In genomic region chr10:29206730-29207129, GRCm38 (mm10) we compare ENCODE assay signal across 9 mouse cellular contexts. TPM values are rescaled to one million over a fixed set of nuclear protein-coding genes. Genes with fewer than 3 reads are reported as not detected.
A peak's percentile ranks its signal among the peaks of the same experiment; 100 is the strongest.
DNase-seq lines count a peak whose midpoint lies in the region; ATAC-seq lines count a peak whose summit lies in the region.
"Had no signal": no experiment of that assay in that cellular context is flagged by ENCODE, and none has a peak within 500 bp of the region (broad histone marks: within the 10 kb centered on the region; RNA-seq: fewer than 3 reads in every experiment).

No protein-coding gene starts in this region.

- ATAC-seq in limb, embryonic 11.5 days (ENCODE audit: insufficient number of reproducible peaks, low FRiP score, low TSS enrichment, low read depth), result no peak
- ATAC-seq in neural tube, embryonic 15.5 days (ENCODE audit: low FRiP score), result peak; percentile 56; the same call in 1 of the 2 replicates

- no peaks in the 10 kb centered on the region for H3K9me3 ChIP-seq in limb, embryonic 11.5 days (ENCODE audit: control insufficient read depth, low read length)
- no peaks in the 10 kb centered on the region for H3K9me3 ChIP-seq in limb, embryonic 10.5 days (replicated peaks)
- H3K9me3 ChIP-seq in neural tube, embryonic 15.5 days (replicated peaks), result no peaks in the 10 kb centered on the region

- DNase-seq in limb, embryonic 11.5 days (ENCODE audit: low spot score), result peak; percentile 32
- no peak for DNase-seq in limb, embryonic 10.5 days (ENCODE audit: low spot score)
- DNase-seq in R1 (ENCODE audit: low read depth, low spot score), result peak; percentile 71
- peak; percentile 70 for DNase-seq in embryo, embryonic 11 days
- peak; percentile 24 for DNase-seq in kidney, postnatal 14 days
- no peak for DNase-seq in gastrocnemius, postnatal 25 days
- DNase-seq in gastrocnemius, adult 8-10 months (ENCODE audit: low spot score in 2 of 2), result no peak

- no peaks in the 10 kb centered on the region for H3K27me3 ChIP-seq in limb, embryonic 11.5 days (ENCODE audit: control insufficient read depth, insufficient read depth, low read length)
- no peaks in the 10 kb centered on the region for H3K27me3 ChIP-seq in limb, embryonic 10.5 days (ENCODE audit: low read depth, poor library complexity, severe bottlenecking)
- H3K27me3 ChIP-seq in neural tube, embryonic 15.5 days (replicated peaks), result no peaks in the 10 kb centered on the region

- H3K9ac ChIP-seq in limb, embryonic 11.5 days (ENCODE audit: low read length), result no peak overlapping the region
- no peak overlapping the region for H3K9ac ChIP-seq in neural tube, embryonic 15.5 days (replicated peaks)

- H3K4me2 ChIP-seq in limb, embryonic 11.5 days (ENCODE audit: low read depth, severe bottlenecking), result no peak overlapping the region
- no peak overlapping the region for H3K4me2 ChIP-seq in neural tube, embryonic 15.5 days

- H3K4me1 ChIP-seq in limb, embryonic 11.5 days (ENCODE audit: control insufficient read depth, insufficient read depth, low read length), result no peaks in the 10 kb centered on the region
- peaks cover 6% of the 10 kb centered on the region; the same call in 1 of the 2 replicates for H3K4me1 ChIP-seq in limb, embryonic 10.5 days
- no peaks in the 10 kb centered on the region for H3K4me1 ChIP-seq in neural tube, embryonic 15.5 days

- H3K4me3 ChIP-seq in limb, embryonic 11.5 days (ENCODE audit: low read depth, low read length), result no peak overlapping the region
- H3K4me3 ChIP-seq in limb, embryonic 10.5 days, result no peak overlapping the region
- no peak overlapping the region for H3K4me3 ChIP-seq in neural tube, embryonic 15.5 days (replicated peaks)

- H3K36me3 ChIP-seq in limb, embryonic 11.5 days (ENCODE audit: control insufficient read depth, insufficient read depth, low read length), result no peaks in the 10 kb centered on the region
- H3K36me3 ChIP-seq in limb, embryonic 10.5 days, result no peaks in the 10 kb centered on the region
- peaks cover 12% of the 10 kb centered on the region; the same call in 1 of the 2 replicates for H3K36me3 ChIP-seq in neural tube, embryonic 15.5 days

- H3K27ac ChIP-seq in limb, embryonic 11.5 days (replicated peaks; ENCODE audit: low read depth, low read length), result no peak overlapping the region
- no peak overlapping the region for H3K27ac ChIP-seq in limb, embryonic 10.5 days
- no peak overlapping the region for H3K27ac ChIP-seq in neural tube, embryonic 15.5 days (replicated peaks)

RNA-seq across cellular contexts. Expression of gene 9330159F19Rik, which starts 4.7 kb away (rescaled TPM):
- 0.24 and 0.61 TPM in 2 replicates for polyA plus RNA-seq in limb, embryonic 11.5 days (2014; fragmentation: Nextera tagmentation; extraction: Ambion mirVana)
- 0.06 and 0.24 TPM in 2 replicates for polyA plus RNA-seq in limb, embryonic 10.5 days (2016; fragmentation: Nextera tagmentation; extraction: Ambion mirVana)
- polyA plus RNA-seq in neural tube, embryonic 15.5 days (2015; fragmentation: Nextera tagmentation; extraction: Ambion mirVana), result 21.4 and 26.9 TPM in 2 replicates
- total RNA-seq in gastrocnemius, postnatal 25 days (2021), result 10 to 100 TPM; 35.6 to 39.9 TPM
- 10 to 100 TPM; 54.0 to 64.0 (median 59.1) TPM for total RNA-seq in gastrocnemius, adult 8-10 months (2022)

RNA-seq across cellular contexts. Expression of gene Gm49353, which starts 8.0 kb away (rescaled TPM):
- polyA plus RNA-seq in limb, embryonic 11.5 days (2014; fragmentation: Nextera tagmentation; extraction: Ambion mirVana), result not detected in 2 replicates
- polyA plus RNA-seq in limb, embryonic 10.5 days (2016; fragmentation: Nextera tagmentation; extraction: Ambion mirVana), result 0.35 TPM in 1 of 2 replicates, not detected in the other
- polyA plus RNA-seq in neural tube, embryonic 15.5 days (2015; fragmentation: Nextera tagmentation; extraction: Ambion mirVana), result 6.1 and 8.5 TPM in 2 replicates
- total RNA-seq in gastrocnemius, postnatal 25 days (2021), result under 1 TPM in 1 of 2 experiments, not detected in 1; 0.75 TPM
- total RNA-seq in gastrocnemius, adult 8-10 months (2022), result not detected
- polyA plus RNA-seq: gonadal fat pad, adult 2 months had no signal

Comparison
In these comparisons a context has a peak if more than half of its experiments do, and no peak if none do; other contexts are left out.
1. DNase-seq: peak in limb, embryonic 11.5 days (single experiment), R1 (single experiment), embryo, embryonic 11 days (single experiment) and kidney, postnatal 14 days (single experiment); none in limb, embryonic 10.5 days (single experiment), gastrocnemius, postnatal 25 days (single experiment) and gastrocnemius, adult 8-10 months (0 of 2).
2. RNA of gene 9330159F19Rik, which starts 4.7 kb away (polyA plus RNA-seq): 21.4 to 26.9 TPM in neural tube, embryonic 15.5 days; 0.24 to 0.61 TPM in limb, embryonic 11.5 days and 0.06 to 0.24 TPM in limb, embryonic 10.5 days; every median in the first group is over 10 times any median in the second.